Mouse (Mus musculus): Measurements from ENCODE around the gene Gm4756.
"Not testable (repeated sequence)": the region's sequence is repeated elsewhere in the genome, so short reads cannot be mapped to it uniquely, and the experiment has no call there.

Gm4756 gene

GRCm38 (mm10) chr12:72648921-72649320 is 540 bp downstream of the Gm4756 start:
- DNase-seq (ENCODE audit: low read depth) = no peak

GRCm38 (mm10) chr12:72638025-72638424 is 11.4 kb downstream of the Gm4756 start:
- DNase-seq (ENCODE audit: low read depth) = no peak

- DNase-seq (ENCODE audit: low read depth) = no peak
Measured at GRCm38 (mm10) chr12:72628751-72629150, 20.7 kb downstream of the Gm4756 start.

GRCm38 (mm10) chr12:72622853-72623496 is 26.5 kb downstream of the Gm4756 start:
- no peak for DNase-seq (ENCODE audit: low read depth)

GRCm38 (mm10) chr12:72621441-72621840 is 28.0 kb downstream of the Gm4756 start:
- no peak for DNase-seq (ENCODE audit: low read depth)

GRCm38 (mm10) chr12:72620856-72621255 is 28.6 kb downstream of the Gm4756 start:
- DNase-seq (ENCODE audit: low read depth) = no peak

GRCm38 (mm10) chr12:72612053-72612452 is 37.4 kb downstream of the Gm4756 start:
- DNase-seq (ENCODE audit: low read depth) = no peak

- not testable (repeated sequence) for DNase-seq (ENCODE audit: low read depth)
Measured at GRCm38 (mm10) chr12:72598731-72599130, 50.7 kb downstream of the Gm4756 start.

- DNase-seq (ENCODE audit: low read depth) = no peak
Measured at GRCm38 (mm10) chr12:72594001-72594400, 55.5 kb downstream of the Gm4756 start.

GRCm38 (mm10) chr12:72592991-72593390 is 56.5 kb downstream of the Gm4756 start:
- DNase-seq (ENCODE audit: low read depth) = no peak

GRCm38 (mm10) chr12:72585339-72585738 is 64.1 kb downstream of the Gm4756 start:
- no peak for DNase-seq (ENCODE audit: low read depth)

GRCm38 (mm10) chr12:72583099-72583498 is 66.4 kb downstream of the Gm4756 start:
- DNase-seq (ENCODE audit: low read depth) = no peak

- DNase-seq (ENCODE audit: low read depth) = no peak
Measured at GRCm38 (mm10) chr12:72582021-72582420, 67.4 kb downstream of the Gm4756 start.

- no peak for DNase-seq (ENCODE audit: low read depth)
Measured at GRCm38 (mm10) chr12:72564281-72564795, 85.1 kb downstream of the Gm4756 start.

GRCm38 (mm10) chr12:72554347-72554746 is 95.1 kb downstream of the Gm4756 start:
- no peak for DNase-seq (ENCODE audit: low read depth)

- no peak for DNase-seq (ENCODE audit: low read depth)
Measured at GRCm38 (mm10) chr12:72538571-72538970, 110.9 kb downstream of the Gm4756 start.

GRCm38 (mm10) chr12:72536021-72536597 is 113.4 kb downstream of the Gm4756 start, which contains the start of gene Pcnx4:
Pcnx4 (plus strand) TSS chr12:72536383.
- DNase-seq (ENCODE audit: low read depth) = peak; percentile 96

GRCm38 (mm10) chr12:72535599-72535998 is 113.9 kb downstream of the Gm4756 start:
- no peak for DNase-seq (ENCODE audit: low read depth)

- no peak for DNase-seq (ENCODE audit: low read depth)
Measured at GRCm38 (mm10) chr12:72533986-72534385, 115.5 kb downstream of the Gm4756 start.

- DNase-seq (ENCODE audit: low read depth) = no peak
Measured at GRCm38 (mm10) chr12:72532303-72532702, 117.2 kb downstream of the Gm4756 start.

Data from induced T-regulatory cell, adult 2 months (primary cell).